In the genomic region with DNA sequence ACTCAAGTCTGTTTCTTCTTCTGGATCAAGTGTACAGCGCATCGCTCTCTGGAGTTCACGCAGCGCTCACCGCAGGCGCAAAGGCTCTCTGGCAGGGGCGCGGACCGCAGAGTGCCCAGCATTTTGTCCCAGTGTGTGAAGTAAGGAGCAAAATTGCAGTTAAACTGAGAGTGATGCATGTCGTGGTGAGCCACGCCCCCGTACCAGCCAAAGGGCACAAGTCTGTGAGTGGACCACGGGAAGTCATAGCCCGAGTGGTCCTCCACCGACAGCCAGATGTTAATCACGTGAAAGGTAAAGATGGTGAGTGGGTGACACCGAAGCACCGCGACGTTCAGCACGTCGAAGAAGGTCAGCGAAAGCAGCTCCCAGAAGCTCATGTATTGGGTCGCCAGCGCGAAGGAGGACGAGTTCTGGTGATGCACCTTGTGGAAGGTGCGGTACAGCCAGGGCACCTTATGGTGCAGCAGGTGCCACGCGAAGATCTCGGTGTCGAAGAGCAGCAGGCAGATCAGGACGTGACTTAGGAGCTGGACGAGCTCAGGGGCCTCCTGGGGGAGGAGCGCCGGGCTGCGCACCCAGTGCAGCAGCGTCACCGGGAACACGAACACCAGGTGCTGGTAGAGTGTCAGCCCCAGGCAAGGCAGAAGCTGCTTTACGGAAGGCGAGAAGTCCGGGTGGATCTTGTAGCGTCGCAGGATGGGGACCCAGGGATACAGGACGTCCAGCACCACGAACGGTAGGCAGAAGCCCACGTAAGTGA, we compare ENCODE assay signal across 7 mouse cellular contexts. TPM values are rescaled to one million over a fixed set of nuclear protein-coding genes. Genes with fewer than 3 reads are reported as not detected.
A peak's percentile ranks its signal among the peaks of the same experiment; 100 is the strongest.
DNase-seq lines count a peak whose midpoint lies in the region; ATAC-seq and TF ChIP-seq lines count a peak whose summit lies in the region.

No protein-coding gene starts in this region.

- no peaks in the 10 kb centered on the region for H3K79me2 ChIP-seq in heart, adult 2 months (replicated peaks; ENCODE audit: control insufficient read depth, insufficient read depth, low read length)

- H3K4me1 ChIP-seq in spleen, adult 2 months (ENCODE audit: control insufficient read depth, insufficient read depth, insufficient read length) = peaks cover 5% of the 10 kb centered on the region; the same call in 1 of the 2 replicates
- peaks cover 4% of the 10 kb centered on the region for H3K4me1 ChIP-seq in heart, adult 2 months (ENCODE audit: control insufficient read depth, insufficient read depth, low read length)
- peaks cover 16% of the 10 kb centered on the region for H3K4me1 ChIP-seq in midbrain, embryonic 13.5 days (replicated peaks)
- peaks cover 16% of the 10 kb centered on the region for H3K4me1 ChIP-seq in thymus, adult 2 months (replicated peaks; ENCODE audit: control insufficient read depth, insufficient read depth, low read length)

- 15% methylated on average over 49 of the region's 49 CpGs for WGBS in spleen, adult 2 months
- 14% methylated on average over 49 of the region's 49 CpGs for WGBS in heart, adult 2 months
- 5% methylated on average over 49 of the region's 49 CpGs for WGBS in midbrain, embryonic 13.5 days
- 13% methylated on average over 49 of the region's 49 CpGs for WGBS in thymus, adult 2 months

- H3K9ac ChIP-seq in heart, adult 2 months (ENCODE audit: low read depth, low read length) = peak overlapping the region; percentile 44
- H3K9ac ChIP-seq in midbrain, embryonic 13.5 days (replicated peaks) = peak overlapping the region; percentile 61

- peak overlapping the region; percentile 86 for H3K4me2 ChIP-seq in midbrain, embryonic 13.5 days (replicated peaks)

- no peak for TF ChIP-seq POLR2A in spleen, adult 2 months (IDR thresholded peaks at IDR 0.05; ENCODE audit: low read depth, low read length)
- no peak for TF ChIP-seq POLR2A in brain, embryonic 14.5 days (IDR thresholded peaks at IDR 0.05; ENCODE audit: borderline replicate concordance, extremely low read depth, insufficient read depth, insufficient read length, poor library complexity, severe bottlenecking)
- TF ChIP-seq POLR2A in heart, adult 2 months (IDR thresholded peaks at IDR 0.05; ENCODE audit: insufficient read depth, low read depth, low read length) = no peak
- no peak for TF ChIP-seq POLR2A in thymus, adult 2 months (IDR thresholded peaks at IDR 0.05; ENCODE audit: control insufficient read depth, extremely low read depth, insufficient read depth, low read length, poor library complexity)

- peaks cover 5% of the 10 kb centered on the region; the same call in 1 of the 2 replicates for H3K27me3 ChIP-seq in spleen, adult 2 months (ENCODE audit: control insufficient read depth, insufficient read depth, low read length)
- no peaks in the 10 kb centered on the region; the same call in 1 of the 2 replicates for H3K27me3 ChIP-seq in heart, adult 2 months (ENCODE audit: control insufficient read depth, insufficient read depth, low read length)
- H3K27me3 ChIP-seq in midbrain, embryonic 13.5 days = peaks cover 37% of the 10 kb centered on the region
- peaks cover 9% of the 10 kb centered on the region; the same call in 1 of the 2 replicates for H3K27me3 ChIP-seq in thymus, adult 2 months (ENCODE audit: control insufficient read depth, insufficient read depth, low read length)

- intact Hi-C loops in heart, adult 2 months (cut with DNase I) = loop anchor here (2.0 kb wide), 1 partner anchor 30 kb away; no protein-coding TSS in a partner anchor

- DNase-seq in spleen, adult 2 months (ENCODE audit: low read depth in 1 of 2, low spot score in 2 of 2) = no peak
- no peak for DNase-seq in spleen, postnatal 36 days (ENCODE audit: low spot score in 2 of 2)
- peak; percentile 47 for DNase-seq in brain, embryonic 14.5 days (ENCODE audit: low read depth)
- DNase-seq in heart, adult 2 months = peak in 1 of 2 experiments; percentile 22
- peak; percentile 26 for DNase-seq in kidney, postnatal 14 days
- DNase-seq in thymus, adult 2 months = peak; percentile 28

- ATAC-seq in midbrain, embryonic 13.5 days = peak; percentile 87

- TF ChIP-seq CTCF in spleen, adult 2 months (IDR thresholded peaks at IDR 0.05; ENCODE audit: extremely low read depth, insufficient read depth, insufficient read length, insufficient replicate concordance) = no peak
- TF ChIP-seq CTCF in brain, embryonic 14.5 days (IDR thresholded peaks at IDR 0.05; ENCODE audit: borderline replicate concordance, extremely low read depth, insufficient read depth, insufficient read length) = no peak
- no peak for TF ChIP-seq CTCF in heart, adult 2 months (IDR thresholded peaks at IDR 0.05)
- TF ChIP-seq CTCF in thymus, adult 2 months (IDR thresholded peaks at IDR 0.05; ENCODE audit: borderline replicate concordance, control insufficient read depth, extremely low read depth, insufficient read depth, low read length, poor library complexity) = no peak

- peak overlapping the region; percentile 51 for H3K4me3 ChIP-seq in spleen, adult 2 months (ENCODE audit: extremely low read depth, insufficient read depth, insufficient read length)
- peak overlapping the region; percentile 64 for H3K4me3 ChIP-seq in heart, adult 2 months
- peak overlapping the region; percentile 53 for H3K4me3 ChIP-seq in midbrain, embryonic 13.5 days (replicated peaks)
- H3K4me3 ChIP-seq in thymus, adult 2 months (ENCODE audit: control insufficient read depth, insufficient read depth, low read length) = peak overlapping the region; percentile 52

- no peaks in the 10 kb centered on the region for H3K9me3 ChIP-seq in midbrain, embryonic 13.5 days

- TF ChIP-seq EP300 in heart, adult 2 months (IDR thresholded peaks at IDR 0.05; ENCODE audit: insufficient read depth, low read depth, low read length) = no peak

- H3K36me3 ChIP-seq in spleen, adult 2 months (ENCODE audit: control insufficient read depth, insufficient read depth, low read length) = no peaks in the 10 kb centered on the region
- no peaks in the 10 kb centered on the region for H3K36me3 ChIP-seq in heart, adult 2 months (ENCODE audit: control insufficient read depth, insufficient read depth, low read length)
- H3K36me3 ChIP-seq in midbrain, embryonic 13.5 days = no peaks in the 10 kb centered on the region
- no peaks in the 10 kb centered on the region for H3K36me3 ChIP-seq in thymus, adult 2 months (ENCODE audit: control insufficient read depth, insufficient read depth, low read length)

- H3K27ac ChIP-seq in spleen, adult 2 months (ENCODE audit: insufficient read depth, low read length) = no peak overlapping the region
- H3K27ac ChIP-seq in heart, adult 2 months = peak overlapping the region; percentile 51; the same call in 1 of the 2 replicates
- no peak overlapping the region for H3K27ac ChIP-seq in midbrain, embryonic 13.5 days
- H3K27ac ChIP-seq in thymus, adult 2 months (ENCODE audit: control insufficient read depth, insufficient read depth, low read length) = no peak overlapping the region

RNA-seq across cellular contexts. Expression of a gene that starts 0.6 kb away (rescaled TPM):
- polyA plus RNA-seq in spleen, adult 2 months (2012; rRNA removed) = 12.9 and 20.8 TPM in 2 replicates
- 3.5 and 3.6 TPM in 2 replicates for polyA plus RNA-seq in brain, embryonic 14.5 days (2012; rRNA removed)
- under 1 TPM; 0.16 to 0.34 TPM for total RNA-seq in heart, adult 2 months (2021)
- 2.4 and 3.2 TPM in 2 replicates for polyA plus RNA-seq in heart, adult 2 months (2012; rRNA removed)
- 0.15 and 0.19 TPM in 2 replicates for polyA plus RNA-seq in midbrain, embryonic 13.5 days (2015; fragmentation: Nextera tagmentation; extraction: Ambion mirVana)
- 9.4 and 13.6 TPM in 2 replicates for polyA plus RNA-seq in thymus, adult 2 months (2012; rRNA removed)

RNA-seq across cellular contexts. Expression of a gene that starts 52.9 kb away (rescaled TPM):
- 24.7 and 30.2 TPM in 2 replicates for polyA plus RNA-seq in spleen, adult 2 months (2012; rRNA removed)
- 18.9 and 20.0 TPM in 2 replicates for polyA plus RNA-seq in brain, embryonic 14.5 days (2012; rRNA removed)
- 10 to 100 TPM; 24.9 to 25.1 TPM for total RNA-seq in heart, adult 2 months (2021)
- 18.8 and 30.9 TPM in 2 replicates for polyA plus RNA-seq in heart, adult 2 months (2012; rRNA removed)
- 21.2 and 22.4 TPM in 2 replicates for polyA plus RNA-seq in midbrain, embryonic 13.5 days (2015; fragmentation: Nextera tagmentation; extraction: Ambion mirVana)
- 119 and 136 TPM in 2 replicates for polyA plus RNA-seq in thymus, adult 2 months (2012; rRNA removed)

Comparison
In these comparisons a context has a peak if more than half of its experiments do, and no peak if none do; other contexts are left out.
1. DNase-seq: peak in brain, embryonic 14.5 days (single experiment), kidney, postnatal 14 days (single experiment) and thymus, adult 2 months (single experiment); none in spleen, adult 2 months (0 of 2) and spleen, postnatal 36 days (0 of 2).
2. Peak in every context shown above with its lines, with median percentiles within 50 percentile points of each other: H3K4me3 ChIP-seq.